Mouse (Mus musculus) kidney, adult 2 months (tissue): ENCODE results near the gene Ttll7. TPM values are rescaled to one million over a fixed set of nuclear protein-coding genes. Genes with fewer than 3 reads are reported as not detected.

Experiments
- DNase-seq: peaks from one replicate; pipeline ENCODE4 v3.0.0; 2021
- H3K27ac ChIP-seq: fragments of 200-500 bp; 2 replicates; pipeline ENCODE4 v1.5.1; 2012; ENCODE audit warnings: low read depth, low read length, control low read depth, inconsistent platforms; ENCODE audit not compliant: insufficient read depth
- H3K27me3 ChIP-seq: fragments of 200-500 bp; replicated peaks from 2 replicates; pipeline ENCODE4 v1.6.1; 2012; ENCODE audit warnings: mild to moderate bottlenecking, moderate library complexity, low read length, inconsistent platforms; ENCODE audit not compliant: control insufficient read depth, insufficient read depth
- H3K36me3 ChIP-seq: fragments of 200-500 bp; 2 replicates; pipeline ENCODE4 v1.6.1; 2012; ENCODE audit warnings: mild to moderate bottlenecking, moderate library complexity, low read length, inconsistent platforms; ENCODE audit not compliant: control insufficient read depth, insufficient read depth
- H3K4me1 ChIP-seq: fragments of 200-500 bp; 2 replicates; pipeline ENCODE4 v1.6.1; 2011; ENCODE audit warnings: low read length; ENCODE audit not compliant: control insufficient read depth, insufficient read depth
- H3K4me3 ChIP-seq: fragments of 200-500 bp; 2 replicates; pipeline ENCODE4 v1.5.1; 2011; ENCODE audit warnings: mild to moderate bottlenecking, low read depth, low read length, control low read depth; ENCODE audit not compliant: insufficient read depth
- CTCF ChIP-seq: fragments of 200-500 bp; conservative IDR thresholded peaks from 2 replicates; pipeline ENCODE4 v1.5.1; 2011; ENCODE audit warnings: low read depth, mild to moderate bottlenecking, control low read depth, low read length, moderate library complexity, mixed read lengths; ENCODE audit not compliant: insufficient read depth, insufficient read length
- POLR2A ChIP-seq: fragments of 200-500 bp; IDR thresholded peaks from one replicate; pipeline ENCODE4 v1.6.1; 2011; ENCODE audit warnings: low read depth, low read length, control low read depth
- WGBS: fragments of 180-500 bp; shearing (Covaris S2); methylation state at CpG from one replicate; pipeline ENCODE4 v1.1.7; 2018; 5-methylcytosine and 5-hydroxymethylcytosine counted together
- polyA plus RNA-seq: library from polyadenylated mRNA; depleted of rRNA; stranded (reverse); fragments of >200 nt; gene quantifications from 2 replicates; pipeline ENCODE4 v1.2.3, GENCODE M21; 2012

Gene Ttll7
- polyA plus RNA-seq, 1 experiment = 0.84 TPM

GRCm38 (mm10) chr3:146932506-146932905 is 80.3 kb downstream of the Ttll7 start:
- Histone ChIP-seq H3K4me1 (no peaks in the 10 kb centered on the region), H3K36me3 (no peaks in the 10 kb centered on the region), H3K27ac (no peak overlapping the region), H3K4me3 (no peak overlapping the region), H3K27me3 (no peaks in the 10 kb centered on the region)
- DNase-seq = no peak
- no peak for TF ChIP-seq CTCF
- TF ChIP-seq POLR2A = no peak
- WGBS = 85% methylated on average over 5 of the region's 5 CpGs

- H3K36me3 ChIP-seq = no peaks in the 10 kb centered on the region
- DNase-seq = no peak
- H3K4me1 ChIP-seq = no peaks in the 10 kb centered on the region
- TF ChIP-seq CTCF = no peak
- no peak for TF ChIP-seq POLR2A
- H3K27me3 ChIP-seq = no peaks in the 10 kb centered on the region
- H3K27ac ChIP-seq = no peak overlapping the region
- 76% methylated on average over 4 of the region's 4 CpGs for WGBS
- H3K4me3 ChIP-seq = no peak overlapping the region
Measured at GRCm38 (mm10) chr3:146936888-146937287, 84.7 kb downstream of the Ttll7 start.

GRCm38 (mm10) chr3:146939391-146940250 is 87.5 kb downstream of the Ttll7 start:
- Histone ChIP-seq H3K27me3 (no peaks in the 10 kb centered on the region), H3K4me1 (no peaks in the 10 kb centered on the region), H3K4me3 (no peak overlapping the region), H3K36me3 (no peaks in the 10 kb centered on the region), H3K27ac (no peak overlapping the region)
- TF ChIP-seq CTCF = no peak
- 31% methylated on average over 21 of the region's 21 CpGs for WGBS
- DNase-seq = no peak

- Histone ChIP-seq H3K36me3 (no peaks in the 10 kb centered on the region), H3K4me3 (no peak overlapping the region), H3K4me1 (no peaks in the 10 kb centered on the region; the same call in 1 of the 2 replicates), H3K27me3 (no peaks in the 10 kb centered on the region), H3K27ac (no peak overlapping the region)
- TF ChIP-seq CTCF (no peak), POLR2A (no peak)
- 97% methylated on average over 2 of the region's 2 CpGs for WGBS
- no peak for DNase-seq
Measured at GRCm38 (mm10) chr3:146943101-146943500, 90.9 kb downstream of the Ttll7 start.

GRCm38 (mm10) chr3:146945342-146945741 is 93.2 kb downstream of the Ttll7 start:
- DNase-seq = no peak
- TF ChIP-seq CTCF (no peak), POLR2A (no peak)
- no peaks in the 10 kb centered on the region for H3K36me3 ChIP-seq
- H3K4me1 ChIP-seq = no peaks in the 10 kb centered on the region; the same call in 1 of the 2 replicates
- no peak overlapping the region for H3K4me3 ChIP-seq
- H3K27ac ChIP-seq = no peak overlapping the region
- 25% methylated on average over 2 of the region's 2 CpGs for WGBS
- no peaks in the 10 kb centered on the region for H3K27me3 ChIP-seq

DNA sequence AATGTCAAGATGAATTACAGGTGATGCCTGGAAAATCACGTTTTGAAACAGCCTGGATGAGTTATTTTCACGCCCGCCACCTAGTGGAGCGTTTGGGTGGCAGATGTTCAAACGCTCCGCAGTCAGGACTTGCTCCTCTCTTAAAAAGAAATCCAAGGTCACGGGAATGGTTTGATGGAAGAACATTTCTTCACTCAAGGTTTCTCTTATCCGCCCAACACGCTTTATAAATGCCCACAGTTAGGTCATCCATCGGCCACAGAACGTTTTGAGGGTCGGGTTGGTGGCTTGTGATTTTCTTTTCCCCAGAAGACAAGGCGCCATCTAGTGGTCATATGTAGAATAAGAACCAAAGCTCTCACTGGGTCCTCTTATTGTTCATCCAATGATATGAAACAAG is 93.7 kb downstream of the Ttll7 start:
- under 1% methylated on average over 13 of the region's 13 CpGs for WGBS

GRCm38 (mm10) chr3:146946641-146947040 is 94.5 kb downstream of the Ttll7 start:
- no peak for DNase-seq

More for the DNA sequence above, 93.7 kb downstream of the Ttll7 start:
- H3K36me3 ChIP-seq = no peaks in the 10 kb centered on the region
- peak; percentile 71 for DNase-seq
- peak overlapping the region; percentile 63 for H3K4me3 ChIP-seq
- no peaks in the 10 kb centered on the region for H3K27me3 ChIP-seq
- no peak overlapping the region for H3K27ac ChIP-seq
- TF ChIP-seq CTCF = peak; percentile 51
- TF ChIP-seq POLR2A = no peak
- no peaks in the 10 kb centered on the region; the same call in 1 of the 2 replicates for H3K4me1 ChIP-seq

More at GRCm38 (mm10) chr3:146946641-146947040, 94.5 kb downstream of the Ttll7 start:
- Histone ChIP-seq H3K4me1 (no peaks in the 10 kb centered on the region; the same call in 1 of the 2 replicates), H3K27me3 (no peaks in the 10 kb centered on the region), H3K36me3 (no peaks in the 10 kb centered on the region), H3K27ac (no peak overlapping the region), H3K4me3 (no peak overlapping the region)
- TF ChIP-seq POLR2A (no peak), CTCF (no peak)
- 86% methylated on average over 8 of the region's 8 CpGs for WGBS
